Mouse (Mus musculus) layer of hippocampus, adult 8-10 months (tissue): ENCODE results near the gene Stx2. TPM values are rescaled to one million over a fixed set of nuclear protein-coding genes. Genes with fewer than 3 reads are reported as not detected.
A peak's percentile ranks its signal among the peaks of the same experiment; 100 is the strongest.

Source experiments
- DNase-seq, 2 experiments: peaks; one replicate each; pipeline ENCODE4 v3.0.0; 2022; ENCODE audit warnings: low spot score in 2 of 2
- total RNA-seq, 4 experiments: library from RNA; stranded (reverse); gene quantifications; 2 replicates each; pipeline ENCODE4 v1.2.4; 2022

The Stx2 gene
- total RNA-seq: 10 to 100 TPM; 28.6 to 39.2 (median 33.4) TPM

DNA sequence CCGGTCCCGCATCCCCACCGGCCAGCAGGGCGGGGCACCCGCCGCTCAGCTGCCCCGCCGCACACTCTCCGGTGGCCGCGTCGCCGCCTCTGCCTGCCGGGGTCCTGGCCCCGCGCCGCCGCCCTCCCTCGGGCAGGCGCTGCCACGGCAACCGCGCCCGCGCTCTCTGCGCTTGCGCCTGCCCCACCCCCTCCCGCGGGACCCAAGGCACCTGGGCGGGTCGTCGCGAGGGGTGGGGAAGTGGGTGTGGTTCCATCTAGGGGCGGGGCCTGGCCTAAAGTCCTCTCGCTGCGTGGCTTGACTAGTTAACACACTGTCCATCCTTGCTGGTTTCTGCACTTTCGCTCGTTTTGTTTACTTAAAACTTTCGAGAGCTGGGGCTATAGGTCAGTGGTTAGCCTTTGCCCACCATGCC lies at the start of gene Stx2:
Gene Stx2 (minus strand): TSS at position 163 of the 415 bp plus-strand sequence.
- peak; percentile 83 to 87 for DNase-seq

DNA sequence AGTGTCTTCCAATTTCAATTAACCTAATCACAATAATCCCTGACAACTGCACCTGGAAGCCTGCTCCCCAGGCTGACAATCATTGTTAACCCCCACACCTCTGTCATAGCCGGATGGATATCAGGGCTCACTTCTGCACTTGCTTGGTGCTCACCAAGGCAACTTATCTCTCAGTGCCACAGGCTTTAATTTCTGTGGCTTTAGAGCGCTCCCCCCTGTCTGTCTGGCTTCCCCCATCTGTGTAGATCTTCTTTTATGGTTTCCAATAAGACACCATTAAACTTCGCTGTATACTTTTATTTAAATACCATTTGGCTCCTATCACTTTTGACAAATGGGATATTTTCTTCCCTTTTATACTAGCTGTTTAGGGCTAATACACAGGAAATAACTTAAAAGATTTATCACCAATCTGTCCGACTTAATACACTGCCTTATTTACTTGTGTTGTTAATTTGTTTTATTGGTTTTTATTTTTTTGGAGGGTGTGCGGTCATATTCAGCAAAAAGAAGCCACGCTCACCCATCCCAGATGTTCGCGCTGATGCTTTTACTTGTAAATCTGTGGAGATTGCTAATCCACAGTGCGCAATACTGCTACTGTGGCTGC lies 46.4 kb upstream of the Stx2 start:
- DNase-seq: no peak

DNA sequence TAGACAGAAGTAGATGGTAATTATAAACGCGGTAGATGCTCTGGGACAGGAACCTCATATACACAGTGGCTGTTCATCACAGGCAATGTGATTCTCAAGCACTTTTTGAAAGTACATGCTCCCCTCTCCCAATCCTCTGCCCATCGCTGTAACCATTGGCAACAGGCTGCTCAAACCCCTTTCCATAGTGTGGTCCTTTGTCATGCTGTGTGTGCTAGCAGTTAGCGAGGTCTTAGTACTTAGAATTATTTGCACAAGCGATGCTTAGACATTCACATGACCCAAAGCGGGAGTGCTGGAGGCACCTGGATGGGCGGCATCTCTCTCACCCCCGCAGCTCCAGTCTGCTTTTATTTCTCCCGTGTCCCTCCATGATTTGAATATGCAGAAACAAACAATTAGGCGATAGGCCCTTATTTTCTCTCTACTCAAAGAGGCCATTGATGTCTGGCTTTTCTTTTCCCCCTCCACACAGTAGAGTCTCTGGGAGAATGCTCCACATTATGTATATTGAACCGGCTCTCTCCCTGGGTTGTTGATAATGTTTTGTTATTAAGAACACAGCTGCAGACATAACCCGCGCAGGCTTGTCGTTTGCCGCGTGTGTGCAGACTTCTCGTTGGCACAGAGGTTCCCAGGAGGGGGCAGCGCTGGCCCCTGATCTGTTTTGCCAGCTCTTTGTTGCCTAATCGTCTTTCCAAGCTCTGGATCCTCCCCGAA lies 44.4 kb upstream of the Stx2 start:
- DNase-seq: no peak

DNA sequence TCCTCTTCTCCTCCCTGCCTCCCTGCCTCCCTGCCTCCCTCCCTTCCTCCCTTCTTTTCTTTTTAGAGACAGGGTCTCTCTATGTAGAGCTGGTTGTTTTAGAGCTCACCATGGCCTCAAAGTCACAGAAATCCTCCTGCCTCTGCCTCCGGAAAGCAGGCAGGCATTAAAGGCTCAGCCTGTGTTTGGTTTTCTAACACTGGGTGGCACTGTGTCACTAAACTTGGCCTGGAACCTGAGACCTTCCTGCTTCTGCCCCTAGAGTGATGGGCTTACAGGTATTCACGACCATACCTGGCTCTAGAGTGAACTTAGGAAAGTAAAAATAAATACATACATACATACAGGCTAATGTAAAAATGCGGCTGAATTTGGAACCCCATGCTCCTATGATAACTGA lies 43.5 kb upstream of the Stx2 start:
- DNase-seq: no peak

DNA sequence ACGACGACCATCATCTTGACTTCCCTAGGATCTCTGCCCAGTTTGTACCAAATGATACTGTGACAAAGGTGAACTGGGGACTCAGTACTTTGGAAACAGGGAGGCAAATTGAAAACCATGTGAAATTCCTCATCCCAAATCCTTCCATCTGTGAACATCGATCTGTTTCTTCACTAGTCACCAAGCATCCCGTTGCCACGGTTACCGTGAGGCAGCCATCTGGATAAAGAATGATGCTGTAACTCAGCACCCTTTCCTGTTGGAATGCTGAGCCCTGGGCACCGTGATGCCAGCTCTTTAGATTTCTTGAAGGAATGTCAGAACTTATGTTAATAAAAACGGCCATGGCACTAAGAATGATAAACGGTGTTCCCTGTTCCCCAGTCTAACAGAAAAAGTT lies 41.0 kb upstream of the Stx2 start:
- peak; percentile 82 to 88 for DNase-seq

DNA sequence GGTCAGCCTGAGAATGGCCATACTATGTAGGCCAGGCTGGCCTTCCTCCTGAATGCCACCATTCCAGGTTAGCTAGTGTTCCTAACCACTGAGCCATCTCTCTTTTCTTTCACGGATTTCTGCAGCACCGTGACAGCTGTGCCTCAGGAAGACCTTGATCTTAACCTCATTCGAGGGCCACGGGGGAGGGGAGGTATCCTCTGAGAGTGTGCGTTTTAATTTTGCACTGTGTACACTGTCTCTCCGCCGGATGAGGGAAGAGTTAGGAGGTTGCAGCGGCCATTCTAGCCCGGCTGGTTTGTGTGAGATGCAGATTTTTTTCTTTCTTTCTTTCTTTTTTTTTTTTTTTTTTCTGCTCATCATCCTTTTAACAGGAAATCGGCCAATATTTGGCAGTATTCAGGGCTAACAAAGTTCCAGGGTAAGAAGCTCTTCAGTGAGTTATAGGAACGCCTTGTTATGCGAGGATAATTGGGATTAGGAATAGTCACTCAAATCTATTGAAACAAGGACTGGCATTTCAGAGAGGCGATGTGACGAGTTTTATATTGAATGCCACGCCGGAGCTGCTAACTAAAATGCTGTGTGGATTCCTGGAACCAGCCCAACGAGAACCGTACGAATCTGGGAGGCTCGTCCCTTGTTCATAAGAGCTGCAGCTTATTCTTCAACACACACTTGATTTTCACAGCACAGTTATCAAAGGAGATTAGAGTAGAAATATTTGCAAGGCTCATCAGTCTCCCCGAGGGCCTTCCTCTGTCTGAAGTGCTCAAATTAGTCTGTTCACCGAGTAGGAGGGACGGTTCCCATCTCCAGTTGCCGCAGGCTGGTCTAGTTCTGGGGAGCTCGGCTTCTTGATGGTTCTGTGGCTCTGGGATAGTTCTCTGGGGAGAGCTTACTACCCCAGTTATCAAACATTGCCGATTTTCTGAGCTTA lies 37.5 kb upstream of the Stx2 start:
- DNase-seq: peak in 1 of 2 experiments; percentile 44

DNA sequence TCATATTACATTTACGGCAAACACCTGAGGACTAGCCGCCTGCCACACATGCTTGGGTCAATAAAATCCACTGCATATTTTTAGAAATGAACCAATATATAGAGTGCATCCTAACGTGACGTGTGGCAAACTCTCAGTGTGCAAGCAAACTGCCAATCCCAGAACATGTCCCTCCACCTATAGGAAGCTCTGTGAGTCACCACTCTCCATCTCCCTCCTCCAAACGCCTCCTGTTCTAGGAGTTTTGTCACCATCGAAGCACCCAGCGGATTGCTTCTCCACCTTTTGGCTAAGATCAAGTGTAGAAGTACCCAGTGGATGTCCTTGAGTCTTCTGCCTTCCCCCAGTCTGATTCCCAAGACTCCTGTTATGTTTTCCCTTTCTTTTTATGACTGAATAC lies 29.4 kb upstream of the Stx2 start:
- DNase-seq: no peak

DNA sequence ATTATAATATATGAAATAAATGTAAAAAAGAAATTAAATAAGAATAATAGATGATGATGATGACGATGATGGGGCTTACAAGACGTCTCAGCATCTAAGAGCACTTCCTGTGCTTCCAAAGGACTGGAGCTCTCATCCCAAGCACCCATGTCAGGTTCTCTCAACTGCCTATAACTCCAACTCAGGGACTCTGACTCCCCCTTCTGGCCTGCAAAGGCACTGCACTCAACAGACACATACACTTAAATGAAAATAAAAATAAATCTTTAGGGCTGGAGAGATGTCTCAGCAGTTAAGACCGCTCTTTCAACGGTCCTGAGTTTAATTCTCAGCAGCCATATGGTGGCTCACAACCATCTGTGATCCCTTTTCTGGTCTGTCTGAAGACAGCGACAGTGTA lies 28.3 kb upstream of the Stx2 start:
- no peak for DNase-seq

DNA sequence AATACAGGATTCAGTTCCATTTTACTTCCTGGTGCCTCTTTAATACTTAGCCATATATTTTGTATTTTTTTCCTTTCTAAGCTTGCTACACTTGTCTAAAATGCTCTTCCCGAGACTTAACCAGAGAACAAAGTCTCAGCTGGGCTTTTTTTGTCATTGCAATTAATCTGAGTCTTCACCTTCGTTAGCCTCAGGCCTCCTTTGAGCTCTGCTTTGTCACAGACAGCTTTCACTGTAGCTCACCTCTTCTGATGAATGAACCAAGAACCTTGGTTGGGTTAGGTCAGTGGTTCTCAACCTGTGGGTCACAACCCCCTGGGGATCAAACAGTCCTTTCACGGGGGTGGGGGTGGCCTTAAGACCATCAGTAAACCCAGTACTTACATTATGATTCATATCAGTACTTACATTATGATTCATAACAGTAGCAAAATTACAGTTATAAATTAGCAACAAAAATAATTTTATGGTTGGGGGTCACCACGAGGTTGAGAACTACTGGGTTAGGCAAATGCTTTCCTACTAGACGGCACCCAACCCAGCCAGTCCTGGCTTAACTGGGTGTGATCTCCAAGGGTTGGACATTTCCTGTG lies 20.9 kb upstream of the Stx2 start:
- no peak for DNase-seq

DNA sequence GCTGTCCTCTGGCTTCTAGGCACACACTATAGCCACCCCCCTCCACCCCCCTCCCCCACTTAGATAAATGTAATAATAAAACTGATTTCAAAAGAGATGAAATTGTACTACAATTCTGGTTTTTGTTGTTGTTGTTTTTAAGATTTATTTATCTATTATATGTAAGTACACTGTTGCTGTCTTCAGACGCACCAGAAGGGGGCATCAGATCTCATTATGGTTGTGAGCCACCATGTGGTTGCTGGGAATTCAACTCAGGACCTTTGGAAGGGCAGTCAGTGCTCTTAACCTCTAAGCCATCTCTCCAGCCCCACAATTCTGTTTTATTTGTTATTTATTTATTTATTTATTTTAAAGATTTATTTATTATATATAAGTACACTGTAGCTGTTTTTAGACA lies 18.3 kb upstream of the Stx2 start:
- no peak for DNase-seq

DNA sequence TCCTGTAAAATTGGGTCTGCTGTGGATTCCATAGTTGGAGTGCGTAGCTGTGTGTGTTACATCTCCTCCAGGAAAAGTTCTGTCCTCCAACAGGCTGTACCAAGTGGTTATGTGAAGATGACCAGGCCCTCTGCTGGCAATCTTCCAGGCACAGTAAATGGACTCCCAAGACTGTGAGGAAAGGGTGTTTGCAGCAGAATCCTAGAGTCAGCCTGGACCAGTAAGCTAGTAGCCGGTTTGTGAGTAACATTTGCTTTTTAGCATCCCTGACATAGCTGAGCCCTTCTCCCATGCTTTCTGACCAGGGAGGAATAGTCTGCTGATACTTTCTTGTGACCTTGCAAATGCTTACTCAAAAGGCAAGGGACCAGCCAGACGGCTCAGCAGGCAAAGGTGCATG lies 17.8 kb upstream of the Stx2 start:
- no peak for DNase-seq

DNA sequence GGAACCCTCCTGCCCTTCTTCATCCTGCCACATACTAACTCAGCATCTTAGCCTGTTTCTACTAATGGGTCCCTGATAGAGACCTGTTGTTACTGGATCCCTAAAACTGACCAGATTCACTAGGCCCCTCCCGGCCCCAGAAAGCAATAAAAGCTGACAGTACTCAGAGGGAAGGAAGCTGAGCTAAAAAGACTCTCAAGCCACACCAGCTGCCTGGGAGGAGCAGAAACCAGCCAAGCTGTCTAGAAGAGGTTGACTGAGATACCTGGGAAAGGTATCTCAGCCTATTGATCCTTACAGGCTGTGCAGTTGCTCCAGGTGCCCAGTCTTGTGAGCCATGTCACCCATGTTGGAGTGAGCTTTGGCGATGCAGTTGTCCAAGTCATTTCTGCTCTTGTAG lies 17.4 kb upstream of the Stx2 start:
- no peak for DNase-seq

DNA sequence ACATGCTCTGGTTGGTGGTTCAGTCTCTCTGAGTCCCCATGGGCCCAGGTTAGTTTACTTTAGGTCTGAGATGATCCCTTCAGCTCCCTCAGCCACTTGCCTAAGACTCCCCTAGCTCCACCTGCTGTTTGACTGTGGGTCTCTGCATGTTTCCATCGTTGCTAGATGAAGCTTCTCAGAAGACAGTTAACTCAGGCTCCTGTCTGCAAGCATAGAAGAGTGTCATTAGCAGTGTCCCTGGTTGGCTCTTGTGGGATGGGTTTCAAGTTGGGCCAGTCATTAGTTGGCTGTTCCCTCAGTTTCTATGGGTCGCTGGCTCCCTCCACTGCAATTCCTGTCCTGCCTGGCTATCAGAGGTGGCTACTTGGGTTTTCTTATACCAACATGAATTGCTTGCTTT lies 16.7 kb upstream of the Stx2 start:
- no peak for DNase-seq

DNA sequence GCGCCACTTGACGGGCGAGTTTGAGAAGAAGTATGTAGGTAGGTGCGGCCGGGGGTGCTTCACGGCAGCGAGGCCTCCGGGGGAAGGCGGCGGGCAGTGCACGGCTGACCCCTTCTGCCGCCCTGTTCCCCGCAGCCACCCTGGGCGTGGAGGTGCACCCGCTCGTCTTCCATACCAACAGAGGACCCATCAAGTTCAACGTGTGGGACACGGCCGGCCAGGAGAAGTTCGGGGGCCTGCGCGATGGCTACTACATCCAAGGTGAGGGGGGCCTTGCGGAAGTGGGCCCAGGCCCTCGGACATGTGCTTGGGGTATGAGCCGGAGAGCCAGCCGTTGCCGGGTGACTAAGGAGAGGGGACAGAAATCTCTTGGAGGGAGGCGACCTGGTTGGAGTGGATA lies 12.4 kb upstream of the Stx2 start:
- DNase-seq: peak in 1 of 2 experiments; percentile 40

DNA sequence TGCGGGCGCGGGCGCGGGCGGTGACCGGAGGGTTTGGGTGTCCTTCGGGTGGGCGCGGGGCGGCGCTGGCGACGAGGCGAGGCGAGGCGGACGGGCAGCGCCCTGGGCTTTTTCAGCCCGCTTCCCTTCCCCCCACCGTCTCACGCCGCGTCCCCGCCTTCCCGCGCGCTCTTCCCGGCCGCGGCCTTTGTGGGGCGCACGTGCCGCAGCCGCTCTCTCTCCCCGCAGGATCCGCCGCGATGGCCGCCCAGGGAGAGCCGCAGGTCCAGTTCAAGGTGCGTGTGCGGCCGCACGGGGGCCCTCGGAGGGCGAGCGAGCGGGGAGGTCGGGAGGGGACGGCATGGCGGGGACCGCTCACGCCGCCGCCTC lies 11.9 kb upstream of the Stx2 start:
- no peak for DNase-seq

DNA sequence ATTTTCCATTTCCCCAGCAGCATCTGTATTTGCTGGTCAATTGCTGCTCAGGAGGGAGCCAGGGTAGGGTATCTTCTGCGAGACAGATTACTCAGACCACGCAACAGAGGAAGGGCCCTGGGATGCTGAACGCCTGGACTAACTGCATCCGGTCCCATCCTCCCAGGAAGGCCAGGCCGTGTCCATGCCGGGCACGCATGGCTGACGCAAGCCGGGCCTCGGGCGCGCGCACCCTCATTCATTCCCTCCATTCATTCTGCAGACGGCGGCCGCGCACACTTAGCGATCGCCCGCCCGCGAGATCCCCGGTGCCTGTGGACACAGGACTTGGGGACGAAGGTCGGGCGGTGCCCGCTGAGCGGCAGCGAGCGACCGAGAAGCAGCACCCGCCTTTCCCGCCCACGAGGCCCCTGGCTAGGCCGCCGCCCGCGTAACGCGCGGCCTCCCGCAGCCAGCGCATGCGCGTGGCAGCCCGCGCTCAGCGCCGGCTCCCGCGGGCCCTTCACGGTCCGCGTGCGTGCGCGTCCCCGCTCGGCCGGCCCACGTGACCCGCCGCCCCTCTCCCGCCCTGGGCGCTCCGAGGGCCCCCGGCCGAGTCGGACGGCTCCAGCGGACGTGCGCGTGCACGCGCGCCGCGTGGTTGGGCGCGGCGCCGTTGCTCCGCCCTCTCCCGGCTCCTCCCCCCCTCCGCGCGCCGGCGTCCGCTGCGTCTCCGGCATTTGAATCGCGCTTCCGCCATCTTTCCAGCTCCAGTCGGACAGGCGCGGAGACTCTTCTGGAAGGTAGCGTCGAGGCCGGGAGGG lies 11.3 kb upstream of the Stx2 start, which contains the start of gene Ran:
Gene Ran (plus strand): TSS at position 573 of the 803 bp plus-strand sequence.
- DNase-seq: peak; percentile 88 to 93

DNA sequence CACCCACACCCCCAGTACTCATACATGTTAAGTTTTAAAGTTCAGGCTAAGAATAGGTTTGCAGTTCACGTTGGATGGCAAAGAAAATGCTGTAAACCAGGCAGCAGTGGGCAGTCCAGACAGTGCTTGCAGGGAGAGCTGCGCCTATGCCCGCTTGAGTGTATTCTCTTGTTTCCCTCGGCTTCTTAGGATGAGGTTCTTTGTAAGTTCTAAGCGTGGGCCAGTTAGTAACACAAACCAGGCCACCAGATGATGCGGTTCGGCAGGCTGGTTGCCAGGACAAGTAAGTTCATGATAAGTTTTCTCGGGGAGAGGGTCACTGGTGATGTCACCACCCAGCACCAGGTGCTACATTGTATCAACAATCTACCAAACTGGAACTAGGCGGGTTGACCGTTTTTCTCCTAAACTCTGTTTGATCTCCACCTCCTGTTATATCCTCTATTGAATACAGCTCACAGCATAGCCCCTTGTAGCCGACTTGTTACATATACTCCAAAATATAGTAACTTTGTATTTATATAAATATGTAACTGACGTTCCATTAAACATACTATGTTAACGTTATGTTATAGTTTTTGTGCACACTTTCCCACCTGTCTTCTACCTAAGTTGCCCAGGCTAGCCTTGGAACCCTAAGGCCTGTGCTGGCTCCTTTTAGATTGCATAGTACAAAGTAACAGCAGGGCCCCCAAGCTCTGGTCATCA lies 10.6 kb upstream of the Stx2 start:
- DNase-seq: no peak

DNA sequence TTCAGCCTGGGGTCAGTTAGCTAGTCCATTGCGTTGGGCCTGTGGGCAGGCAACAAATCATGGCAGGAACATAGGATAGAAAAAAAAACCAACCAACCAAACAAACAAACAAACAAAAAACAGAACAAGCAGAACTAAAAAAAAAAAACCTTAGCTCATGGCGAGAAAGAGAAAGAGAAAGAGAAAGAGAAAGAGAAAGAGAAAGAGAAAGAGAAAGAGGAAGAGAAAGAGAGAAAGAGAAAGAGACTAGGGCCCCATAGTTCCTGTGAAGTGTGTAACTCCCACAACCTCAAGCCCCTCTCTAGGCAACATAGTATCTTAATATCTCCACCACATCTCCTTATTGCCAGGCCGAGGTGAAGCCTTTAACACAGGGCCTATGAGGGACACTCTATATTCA lies 8.0 kb upstream of the Stx2 start:
- no peak for DNase-seq

DNA sequence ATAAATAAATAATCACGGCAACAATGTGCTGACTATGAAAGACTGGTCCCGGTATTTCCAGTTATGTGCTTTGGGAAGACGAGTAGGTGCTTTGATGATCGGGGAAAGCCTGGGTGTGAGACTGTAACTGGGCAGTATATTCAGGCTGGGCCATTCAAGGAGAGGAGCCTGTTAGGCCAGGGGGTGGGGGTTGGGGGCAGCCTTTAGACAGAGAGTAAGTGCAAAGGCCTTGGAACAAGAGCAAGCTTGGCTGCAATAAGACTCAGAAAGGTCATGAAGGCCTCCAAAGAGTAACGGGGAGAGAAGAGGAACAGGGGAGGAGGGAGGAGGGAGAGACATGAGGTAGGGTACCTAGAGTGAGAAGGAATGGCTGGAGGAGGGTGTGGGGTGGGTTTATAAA lies 7.2 kb upstream of the Stx2 start:
- DNase-seq: no peak

DNA sequence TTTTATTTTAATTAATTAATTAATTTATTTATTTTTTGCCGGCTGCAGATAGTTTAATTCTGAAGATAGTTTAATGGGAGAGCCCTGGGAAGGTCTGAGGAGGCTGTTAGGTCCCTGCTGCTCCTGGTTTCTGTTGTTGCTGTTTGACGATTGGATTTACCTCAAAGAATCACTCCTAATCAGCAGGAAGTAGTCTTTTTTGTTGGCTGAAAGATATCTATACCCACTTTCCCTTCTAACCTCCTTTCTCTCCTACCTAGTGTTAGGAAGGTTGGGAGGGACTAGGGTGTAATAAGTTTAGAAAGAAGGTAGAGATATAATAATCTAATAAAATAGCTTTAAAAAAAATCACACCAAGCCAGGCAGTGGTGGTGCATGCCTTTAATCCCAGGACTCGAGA lies 6.6 kb upstream of the Stx2 start:
- no peak for DNase-seq
